Mouse (Mus musculus) heart, embryonic 12.5 days (tissue): ENCODE results near the gene M6pr. TPM values are rescaled to one million over a fixed set of nuclear protein-coding genes. Genes with fewer than 3 reads are reported as not detected.

Experiments
- ATAC-seq: fragments of 200-750 bp; cut with Nextera tagmentation; 2 replicates; pipeline ENCODE4 v1.8.0; 2017; ENCODE audit warnings: moderate TSS enrichment, moderate library complexity; ENCODE audit not compliant: insufficient number of reproducible peaks, low FRiP score
- H3K27ac ChIP-seq: fragments of 300-500 bp; sonication (generic); 2 replicates; pipeline ENCODE4 v1.5.1; 2016; ENCODE audit warnings: mild to moderate bottlenecking, moderate library complexity; ENCODE audit not compliant: poor library complexity, severe bottlenecking
- H3K27me3 ChIP-seq: fragments of 300-500 bp; sonication (generic); replicated peaks from 2 replicates; pipeline ENCODE4 v1.6.1; 2016; ENCODE audit warnings: mild to moderate bottlenecking, moderate library complexity
- H3K36me3 ChIP-seq: fragments of 300-500 bp; sonication (generic); 2 replicates; pipeline ENCODE4 v1.6.1; 2016; ENCODE audit warnings: mild to moderate bottlenecking, moderate library complexity
- H3K4me1 ChIP-seq: fragments of 300-500 bp; sonication (generic); replicated peaks from 2 replicates; pipeline ENCODE4 v1.6.1; 2016; ENCODE audit warnings: mild to moderate bottlenecking
- H3K4me2 ChIP-seq: fragments of 300-500 bp; sonication (generic); 2 replicates; pipeline ENCODE4 v1.6.1; 2016; ENCODE audit warnings: mild to moderate bottlenecking, moderate library complexity
- H3K4me3 ChIP-seq: fragments of 300-500 bp; sonication (generic); 2 replicates; pipeline ENCODE4 v1.5.1; 2016; ENCODE audit warnings: mild to moderate bottlenecking
- H3K9ac ChIP-seq: fragments of 300-500 bp; sonication (generic); 2 replicates; pipeline ENCODE4 v1.6.1; 2016; ENCODE audit warnings: mild to moderate bottlenecking, moderate library complexity
- H3K9me3 ChIP-seq: fragments of 300-500 bp; sonication (generic); replicated peaks from 2 replicates; pipeline ENCODE4 v1.6.1; 2016; ENCODE audit warnings: mild to moderate bottlenecking, moderate library complexity
- WGBS: fragments of 180-500 bp; shearing (Covaris S2); methylation state at CpG from one replicate; pipeline ENCODE4 v1.1.7; 2016; 5-methylcytosine and 5-hydroxymethylcytosine counted together
- polyA plus RNA-seq: library from polyadenylated mRNA; unstranded; fragments of >200 nt; fragmentation: Nextera tagmentation; extraction: Ambion mirVana; gene quantifications from 2 replicates; pipeline ENCODE4 v1.2.1, GENCODE M21; 2016

M6pr gene
- polyA plus RNA-seq, 1 experiment from 2014 or later = 82.0 TPM

DNA sequence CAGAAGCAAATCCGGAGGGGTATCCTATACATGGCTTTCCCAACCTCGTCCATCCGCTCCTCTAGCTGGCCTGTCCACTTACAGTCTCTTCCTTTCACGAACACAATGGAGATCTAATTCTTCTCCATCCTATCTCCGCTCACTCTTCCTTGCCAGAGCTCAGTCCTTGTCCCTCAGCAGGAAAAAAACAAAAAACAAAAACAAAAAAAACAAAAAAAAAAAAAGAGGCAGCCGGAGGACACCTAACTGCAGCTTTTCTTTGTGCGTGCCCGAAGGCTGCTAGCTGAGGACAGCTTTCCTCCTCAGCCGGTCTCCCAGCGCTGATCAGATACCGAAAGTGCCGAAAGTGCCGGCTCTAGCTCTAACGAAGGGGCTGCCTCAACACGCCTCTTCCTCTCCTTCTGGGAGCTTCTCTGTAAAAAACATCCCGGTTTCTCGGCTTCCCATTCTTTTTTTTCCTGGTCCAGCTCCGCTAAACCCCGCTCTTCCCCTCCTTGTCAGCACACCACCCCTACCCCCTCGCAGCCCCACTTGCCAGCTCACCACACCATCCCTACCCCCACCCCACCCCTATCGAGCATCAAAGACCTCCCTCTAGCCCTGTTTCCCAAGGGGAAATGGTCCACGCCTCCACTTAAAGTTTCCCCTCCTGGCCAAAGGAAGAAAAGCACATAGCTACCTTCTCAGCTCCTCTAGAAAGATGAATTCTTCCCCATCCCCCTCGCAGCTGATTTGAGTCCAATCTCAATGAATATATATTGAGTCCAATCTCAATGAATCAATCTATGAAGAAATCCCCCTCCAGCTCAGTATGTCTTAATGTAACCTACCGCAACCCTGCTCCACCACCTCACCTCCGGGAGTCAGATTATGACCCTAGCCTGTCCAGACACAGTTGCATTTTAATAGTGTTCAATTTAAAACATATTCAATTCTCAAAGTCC is 11.0 kb upstream of the M6pr start:
- H3K27ac ChIP-seq = no peak overlapping the region
- H3K36me3 ChIP-seq = no peaks in the 10 kb centered on the region
- peak overlapping the region; percentile 95 for H3K4me2 ChIP-seq
- peaks cover 7% of the 10 kb centered on the region; the same call in 1 of the 2 replicates for H3K4me1 ChIP-seq
- WGBS = 8% methylated on average over 25 of the region's 25 CpGs
- H3K4me3 ChIP-seq = peak overlapping the region; percentile 61
- 0 out of 2 replicates have a peak, but pooled peaks have one; percentile 45 for ATAC-seq
- 0 out of 2 replicates have a peak, but pooled peaks cover 6% of the 10 kb centered on the region for H3K27me3 ChIP-seq
- no peaks in the 10 kb centered on the region for H3K9me3 ChIP-seq
- peak overlapping the region; percentile 69 for H3K9ac ChIP-seq

- H3K36me3 ChIP-seq = no peaks in the 10 kb centered on the region
- no peaks in the 10 kb centered on the region for H3K9me3 ChIP-seq
- no peak overlapping the region; the same call in 1 of the 2 replicates for H3K4me3 ChIP-seq
- 0 out of 2 replicates have a peak, but pooled peaks cover 6% of the 10 kb centered on the region for H3K27me3 ChIP-seq
- H3K4me1 ChIP-seq = peaks cover 7% of the 10 kb centered on the region; the same call in 1 of the 2 replicates
- H3K9ac ChIP-seq = no peak overlapping the region
- no peak overlapping the region for H3K27ac ChIP-seq
- H3K4me2 ChIP-seq = peak overlapping the region; percentile 95
- no peak for ATAC-seq
- 47% methylated on average over 4 of the region's 4 CpGs for WGBS
These were observed 10.3 kb upstream of the M6pr start for GRCm38 (mm10) chr6:122298223-122298609.

DNA sequence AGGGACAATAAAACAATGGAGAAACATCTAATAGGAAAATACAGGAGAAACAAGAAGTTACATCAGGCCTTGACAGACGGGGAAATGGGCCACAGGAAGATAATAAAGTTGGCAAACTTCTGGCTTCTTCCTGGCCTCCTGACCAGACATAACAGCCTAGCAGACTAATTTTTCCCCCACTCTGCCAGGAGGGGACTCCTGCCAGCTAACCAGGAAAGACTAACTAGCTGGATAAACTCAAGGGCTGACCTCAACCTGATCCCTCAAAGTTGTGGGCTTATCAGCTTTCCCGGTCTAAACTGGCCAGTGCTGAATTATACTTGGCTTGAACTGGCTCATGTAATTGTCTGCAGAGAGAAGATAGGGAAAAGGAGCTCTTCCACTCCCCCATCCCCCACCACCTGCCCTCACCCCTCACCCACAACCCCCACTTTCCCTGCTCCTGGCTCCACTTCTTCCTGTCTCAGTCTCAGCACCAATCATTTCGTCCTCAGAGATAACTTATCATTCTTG is 8.8 kb upstream of the M6pr start:
- Histone ChIP-seq H3K4me2 (no peak overlapping the region), H3K9me3 (no peaks in the 10 kb centered on the region), H3K4me1 (peaks cover 12% of the 10 kb centered on the region), H3K36me3 (no peaks in the 10 kb centered on the region), H3K9ac (no peak overlapping the region), H3K4me3 (no peak overlapping the region), H3K27me3 (0 out of 2 replicates have a peak, but pooled peaks cover 3% of the 10 kb centered on the region), H3K27ac (no peak overlapping the region)
- ATAC-seq = no peak
- WGBS = 30% methylated on average over 3 of the region's 3 CpGs

GRCm38 (mm10) chr6:122302121-122302520 is 6.4 kb upstream of the M6pr start:
- H3K9ac ChIP-seq = no peak overlapping the region
- ATAC-seq = no peak
- no peaks in the 10 kb centered on the region for H3K36me3 ChIP-seq
- H3K27ac ChIP-seq = no peak overlapping the region
- H3K4me3 ChIP-seq = no peak overlapping the region
- peaks cover 8% of the 10 kb centered on the region; the same call in 1 of the 2 replicates for H3K4me1 ChIP-seq
- H3K4me2 ChIP-seq = no peak overlapping the region
- 75% methylated on average over 1 of the region's 1 CpGs for WGBS
- no peaks in the 10 kb centered on the region for H3K27me3 ChIP-seq
- H3K9me3 ChIP-seq = no peaks in the 10 kb centered on the region

GRCm38 (mm10) chr6:122302661-122303060 is 5.9 kb upstream of the M6pr start:
- ATAC-seq = no peak
- Histone ChIP-seq H3K4me3 (no peak overlapping the region), H3K36me3 (no peaks in the 10 kb centered on the region), H3K27me3 (no peaks in the 10 kb centered on the region), H3K9ac (no peak overlapping the region), H3K9me3 (no peaks in the 10 kb centered on the region), H3K27ac (no peak overlapping the region), H3K4me2 (no peak overlapping the region), H3K4me1 (peaks cover 8% of the 10 kb centered on the region; the same call in 1 of the 2 replicates)
- 78% methylated on average over 4 of the region's 4 CpGs for WGBS

DNA sequence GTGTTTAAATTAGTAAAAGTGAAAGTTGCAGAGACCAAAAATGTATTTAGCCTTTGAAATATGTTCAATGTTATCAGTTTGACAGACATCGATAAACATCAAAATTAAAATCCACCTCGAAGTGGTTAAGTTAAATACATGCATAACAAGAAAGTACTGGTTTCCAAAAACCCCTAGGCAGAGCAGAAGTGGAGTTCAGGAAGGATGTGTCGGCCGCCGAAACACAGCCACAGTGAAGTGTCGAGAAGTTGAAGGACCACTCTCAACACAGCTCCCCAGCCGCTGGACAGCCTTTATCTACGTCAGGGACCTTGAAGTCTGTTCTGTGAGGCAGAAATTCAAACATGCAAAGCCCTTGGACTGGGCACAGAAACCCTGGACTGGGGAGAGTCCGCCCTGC is 5.0 kb upstream of the M6pr start:
- Histone ChIP-seq H3K27ac (peak overlapping the region; percentile 31; the same call in 1 of the 2 replicates), H3K27me3 (no peaks in the 10 kb centered on the region), H3K4me2 (peak overlapping the region; percentile 54), H3K9me3 (no peaks in the 10 kb centered on the region), H3K4me1 (peaks cover 8% of the 10 kb centered on the region; the same call in 1 of the 2 replicates), H3K36me3 (no peaks in the 10 kb centered on the region), H3K9ac (no peak overlapping the region), H3K4me3 (peak overlapping the region; percentile 17; the same call in 1 of the 2 replicates)
- 41% methylated on average over 9 of the region's 9 CpGs for WGBS
- ATAC-seq = no peak

- no peaks in the 10 kb centered on the region for H3K36me3 ChIP-seq
- no peak overlapping the region for H3K27ac ChIP-seq
- H3K4me1 ChIP-seq = peaks cover 8% of the 10 kb centered on the region; the same call in 1 of the 2 replicates
- 26% methylated on average over 6 of the region's 6 CpGs for WGBS
- H3K4me3 ChIP-seq = no peak overlapping the region
- H3K27me3 ChIP-seq = no peaks in the 10 kb centered on the region
- H3K4me2 ChIP-seq = 0 out of 2 replicates have a peak overlapping the region, but pooled peaks have one; percentile 54
- H3K9ac ChIP-seq = no peak overlapping the region
- H3K9me3 ChIP-seq = no peaks in the 10 kb centered on the region
- ATAC-seq = no peak
These were observed 4.2 kb upstream of the M6pr start for GRCm38 (mm10) chr6:122304355-122304754.

DNA sequence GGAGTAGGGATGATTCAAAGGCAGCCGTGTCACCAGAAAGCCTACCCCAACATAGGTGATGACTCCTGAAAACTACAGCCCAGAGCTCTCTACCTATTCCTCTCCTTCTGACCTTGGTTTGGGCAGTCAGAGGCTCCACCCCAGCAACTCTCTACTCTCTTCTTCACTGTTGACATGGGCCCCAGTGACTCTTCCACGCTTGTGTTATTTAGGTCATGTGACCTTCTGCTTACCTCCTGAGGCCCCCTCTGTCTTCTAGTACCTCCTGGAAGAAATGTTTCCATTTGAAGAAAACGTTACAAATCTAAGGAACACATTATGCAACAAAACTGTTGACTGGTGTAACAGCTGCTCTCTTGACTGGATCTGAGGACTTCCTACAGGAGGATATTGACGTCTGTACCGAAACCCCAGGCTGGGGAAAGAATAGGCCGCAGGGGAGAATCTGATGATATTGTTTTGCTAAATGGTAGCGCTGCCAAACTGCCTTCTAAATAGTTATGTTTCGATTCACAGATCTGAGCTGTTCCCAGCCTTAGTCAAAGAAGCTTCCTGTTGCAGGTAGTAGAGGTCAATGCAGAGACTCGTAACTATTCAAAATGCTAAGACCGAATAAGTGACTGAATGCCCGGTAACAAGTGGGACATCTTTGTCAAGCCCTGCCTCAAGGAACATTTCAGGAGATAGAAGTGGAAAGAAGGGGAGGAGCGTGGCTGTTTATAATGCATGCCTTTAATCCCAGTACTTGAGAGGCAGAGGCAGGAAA is 3.5 kb upstream of the M6pr start:
- Histone ChIP-seq H3K27me3 (no peaks in the 10 kb centered on the region), H3K36me3 (no peaks in the 10 kb centered on the region), H3K9ac (no peak overlapping the region), H3K4me2 (no peak overlapping the region), H3K4me3 (no peak overlapping the region), H3K9me3 (no peaks in the 10 kb centered on the region), H3K4me1 (peaks cover 11% of the 10 kb centered on the region), H3K27ac (no peak overlapping the region)
- WGBS = 78% methylated on average over 12 of the region's 12 CpGs
- no peak for ATAC-seq

DNA sequence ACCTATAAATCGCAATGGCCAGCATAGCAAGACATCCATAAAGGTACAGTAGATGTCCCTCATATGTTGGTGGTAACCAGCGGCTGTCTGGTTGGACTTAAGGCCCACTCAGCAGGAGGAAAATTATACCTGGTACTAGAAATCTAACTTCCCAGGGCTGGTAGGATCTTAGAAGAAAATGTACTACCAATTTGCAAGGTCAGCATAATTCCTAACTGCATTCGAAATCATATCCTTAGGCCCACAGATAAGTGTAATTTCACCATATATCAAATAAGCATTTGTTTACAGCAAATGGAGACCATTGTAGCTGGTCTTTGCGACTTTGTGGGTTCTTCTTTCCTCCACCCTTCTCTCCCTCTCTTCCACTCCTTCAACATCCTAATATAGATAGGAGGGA is 1.8 kb upstream of the M6pr start:
- Histone ChIP-seq H3K4me1 (peaks cover 21% of the 10 kb centered on the region), H3K9me3 (no peaks in the 10 kb centered on the region), H3K27me3 (no peaks in the 10 kb centered on the region), H3K4me3 (no peak overlapping the region), H3K4me2 (no peak overlapping the region), H3K27ac (no peak overlapping the region), H3K36me3 (no peaks in the 10 kb centered on the region), H3K9ac (no peak overlapping the region)
- WGBS = 80% methylated on average over 4 of the region's 4 CpGs
- ATAC-seq = no peak

GRCm38 (mm10) chr6:122308136-122308504 is 400 bp upstream of the M6pr start:
- no peak; the same call in 1 of the 2 replicates for ATAC-seq
- 71% methylated on average over 6 of the region's 6 CpGs for WGBS
- no peak overlapping the region for H3K27ac ChIP-seq

More at GRCm38 (mm10) chr6:122308136-122308504, 400 bp upstream of the M6pr start:
- no peak overlapping the region; the same call in 1 of the 2 replicates for H3K4me3 ChIP-seq
- no peaks in the 10 kb centered on the region for H3K9me3 ChIP-seq
- peaks cover 21% of the 10 kb centered on the region for H3K4me1 ChIP-seq
- H3K4me2 ChIP-seq = no peak overlapping the region
- peaks cover 6% of the 10 kb centered on the region for H3K36me3 ChIP-seq
- H3K27me3 ChIP-seq = no peaks in the 10 kb centered on the region
- H3K9ac ChIP-seq = no peak overlapping the region
